Mouse (Mus musculus): ENCODE data around the gene Phf10.
"Not testable (repeated sequence)": the region's sequence is repeated elsewhere in the genome, so short reads cannot be mapped to it uniquely, and the experiment has no call there.

Phf10 gene

GRCm38 (mm10) chr17:14898972-14899371 is 62.1 kb downstream of the Phf10 start:
- ATAC-seq (ENCODE audit: insufficient number of reproducible peaks, low FRiP score, low TSS enrichment): no peak

GRCm38 (mm10) chr17:14895058-14895457 is 66.0 kb downstream of the Phf10 start:
- not testable (repeated sequence) for ATAC-seq (ENCODE audit: insufficient number of reproducible peaks, low FRiP score, low TSS enrichment)

All from cerebellum, adult (tissue).